Comparison of ENCODE assay signal across 8 mouse cellular contexts in genomic region chr7:144038741-144039140, GRCm38 (mm10). TPM values are rescaled to one million over a fixed set of nuclear protein-coding genes. Genes with fewer than 3 reads are reported as not detected.
DNase-seq lines count a peak whose midpoint lies in the region; ATAC-seq and TF ChIP-seq lines count a peak whose summit lies in the region.
"Had no signal": no experiment of that assay in that cellular context is flagged by ENCODE, and none has a peak within 500 bp of the region (broad histone marks: within the 10 kb centered on the region; RNA-seq: fewer than 3 reads in every experiment).

No protein-coding gene starts in this region.

- H3K9me3 ChIP-seq in heart, postnatal 0 days (replicated peaks; ENCODE audit: control insufficient read depth, low read length): no peaks in the 10 kb centered on the region
- H3K9me3 ChIP-seq in hindbrain, postnatal 0 days (ENCODE audit: low read length): no peaks in the 10 kb centered on the region

- no peak for ATAC-seq in heart, postnatal 0 days (ENCODE audit: insufficient read depth, low read depth)
- peak; percentile 71; the same call in 1 of the 2 replicates for ATAC-seq in hindbrain, postnatal 0 days

- no peaks in the 10 kb centered on the region for H3K36me3 ChIP-seq in heart, postnatal 0 days (replicated peaks; ENCODE audit: control insufficient read depth, insufficient read depth, low read length)
- H3K36me3 ChIP-seq in hindbrain, postnatal 0 days (ENCODE audit: insufficient read depth, low read length): no peaks in the 10 kb centered on the region

- peak overlapping the region; percentile 52; the same call in 1 of the 2 replicates for H3K27ac ChIP-seq in heart, postnatal 0 days (ENCODE audit: low read depth)
- H3K27ac ChIP-seq in hindbrain, postnatal 0 days: peak overlapping the region; percentile 62

- TF ChIP-seq EP300 in heart, postnatal 0 days (IDR thresholded peaks at IDR 0.05; ENCODE audit: low read depth): no peak

- intact Hi-C loops in heart, postnatal 10 days (cut with DNase I): no loop called here

- H3K4me1 ChIP-seq in heart, postnatal 0 days (ENCODE audit: control insufficient read depth, insufficient read depth): no peaks in the 10 kb centered on the region
- H3K4me1 ChIP-seq in hindbrain, postnatal 0 days (ENCODE audit: insufficient read depth, low read length): peaks cover 15% of the 10 kb centered on the region; the same call in 1 of the 2 replicates

- no peak for TF ChIP-seq CTCF in heart, postnatal 0 days (IDR thresholded peaks at IDR 0.05; ENCODE audit: low read depth)
- no peak for TF ChIP-seq CTCF in hindbrain, postnatal 0 days (IDR thresholded peaks at IDR 0.05; ENCODE audit: low read depth)

- no peak overlapping the region for H3K9ac ChIP-seq in heart, postnatal 0 days (replicated peaks; ENCODE audit: low read depth, low read length)
- no peak overlapping the region for H3K9ac ChIP-seq in hindbrain, postnatal 0 days (replicated peaks; ENCODE audit: low read length)

- H3K4me3 ChIP-seq in heart, postnatal 0 days (ENCODE audit: low read depth, low read length): no peak overlapping the region
- H3K4me3 ChIP-seq in hindbrain, postnatal 0 days (ENCODE audit: low read length): no peak overlapping the region

- WGBS in heart, postnatal 0 days: 58% methylated on average over 8 of the region's 8 CpGs
- 39% methylated on average over 8 of the region's 8 CpGs for WGBS in hindbrain, postnatal 0 days

- DNase-seq in heart, postnatal 0 days (ENCODE audit: low spot score): no peak
- DNase-seq in heart, postnatal 10 days: no peak
- DNase-seq in right cerebral cortex, postnatal 10 days (ENCODE audit: low spot score in 2 of 2): peak; percentile 37 to 39
- no peak for DNase-seq in right cerebral cortex, postnatal 14 days
- peak; percentile 10 for DNase-seq in hindbrain, postnatal 0 days (ENCODE audit: low spot score)
- no peak for DNase-seq in MN1 (ENCODE audit: low spot score)
- no peak for DNase-seq in kidney, adult 8-10 months
- DNase-seq: thymus, postnatal 4 days had no signal

- H3K4me2 ChIP-seq in heart, postnatal 0 days (ENCODE audit: low read depth, low read length): peak overlapping the region; percentile 20; the same call in 1 of the 2 replicates
- H3K4me2 ChIP-seq in hindbrain, postnatal 0 days (ENCODE audit: low read depth, low read length): no peak overlapping the region

- H3K27me3 ChIP-seq in heart, postnatal 0 days (ENCODE audit: control insufficient read depth, insufficient read depth, low read length): no peaks in the 10 kb centered on the region
- H3K27me3 ChIP-seq in hindbrain, postnatal 0 days (ENCODE audit: insufficient read depth, low read length): no peaks in the 10 kb centered on the region

RNA-seq across cellular contexts. Expression of gene Shank2, which starts 37.0 kb away (rescaled TPM):
- total RNA-seq in heart, postnatal 0 days (2014; rRNA removed; ENCODE audit: low replicate concordance): 0.95 and 3.3 TPM in 2 replicates
- 0.19 TPM in 2 replicates for polyA plus RNA-seq in heart, postnatal 0 days (2015; fragmentation: Nextera tagmentation; extraction: Ambion mirVana)
- under 1 TPM; 0.69 to 0.93 TPM for total RNA-seq in heart, postnatal 10 days (2021)
- 28.0 and 30.0 TPM in 2 replicates for total RNA-seq in hindbrain, postnatal 0 days (2014; rRNA removed)
- polyA plus RNA-seq in hindbrain, postnatal 0 days (2015; fragmentation: Nextera tagmentation; extraction: Ambion mirVana): 8.4 and 8.5 TPM in 2 replicates

Comparison
In these comparisons a context has a peak if more than half of its experiments do, and no peak if none do; other contexts are left out.
1. DNase-seq: peak in right cerebral cortex, postnatal 10 days (2 of 2) and hindbrain, postnatal 0 days (single experiment); none in heart, postnatal 0 days (single experiment), heart, postnatal 10 days (0 of 2), right cerebral cortex, postnatal 14 days (single experiment), MN1 (single experiment) and kidney, adult 8-10 months (0 of 2).